Mouse (Mus musculus) Patski (cell line): ENCODE data around the gene Gm19668. TPM values are rescaled to one million over a fixed set of nuclear protein-coding genes. Genes with fewer than 3 reads are reported as not detected.
"Not testable (repeated sequence)": the region's sequence is repeated elsewhere in the genome, so short reads cannot be mapped to it uniquely, and the experiment has no call there.

Source experiments
- ATAC-seq: fragments of 100-300 bp; one replicate; pipeline ENCODE4 v1.8.0; 2021
- CTCF ChIA-PET: fragments of 350-600 bp; sonication (Branson Sonifier 250); formaldehyde crosslinking; loops from one replicate; lab custom pipeline; 2022; ENCODE audit warnings: inconsistent platforms; lab: Charles Lee
- POLR2A ChIA-PET: fragments of 350-600 bp; sonication (Branson Sonifier 250); formaldehyde crosslinking; loops from one replicate; lab custom pipeline; 2022; ENCODE audit warnings: antibody characterized with exemption, inconsistent platforms; lab: Charles Lee
- DNase-seq: peaks from one replicate; pipeline ENCODE4 v3.0.0-alpha.2; 2011; ENCODE audit warnings: low read depth, low spot score
- H3K27me3 ChIP-seq: fragments of 371-371 bp; one replicate; pipeline ENCODE4 v1.5.1; 2021
- CTCF ChIP-seq: fragments of 100-300 bp; IDR thresholded peaks from one replicate; pipeline ENCODE4 v1.5.1; 2021
- in situ Hi-C: fragments of 300-500 bp; cut with MboI; formaldehyde crosslinking; loops from 3 replicates; pipeline ENCODE4 v1.11.1; 2018; ENCODE audit warnings: low pct_unique_long_range_greater_than_20kb, mixed read lengths
- polyA plus RNA-seq: library from polyadenylated mRNA; unstranded; gene quantifications from one replicate; pipeline ENCODE4 v1.2.3, GENCODE M21; 2021

Gm19668 gene
- polyA plus RNA-seq, 1 experiment from 2014 or later: not detected

DNA sequence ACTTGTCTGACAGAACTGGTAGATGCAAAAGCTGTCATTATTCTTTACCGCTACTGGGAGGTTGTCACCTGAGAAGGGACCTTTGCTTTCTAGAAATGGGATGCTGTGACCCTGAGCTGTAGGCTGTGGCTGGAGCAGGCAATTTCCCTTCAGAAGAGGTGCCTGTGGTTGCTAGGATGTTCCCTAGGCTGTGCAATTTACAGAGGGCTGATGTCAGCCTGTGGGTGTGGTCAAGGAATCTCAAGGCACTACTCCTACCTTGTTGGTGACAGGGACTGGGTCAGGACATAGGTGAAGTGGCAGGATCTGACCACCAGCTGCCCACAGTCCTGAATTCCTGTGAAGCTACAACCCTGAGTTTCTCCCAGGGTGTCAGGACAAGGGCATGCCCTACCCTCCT lies 29.2 kb downstream of the Gm19668 start:
- peaks cover 4% of the 10 kb centered on the region for H3K27me3 ChIP-seq
- ChIA-PET POLR2A (no interaction called here), CTCF (no interaction called here)
- TF ChIP-seq CTCF: no peak
- ATAC-seq: no peak
- DNase-seq: no peak
- in situ Hi-C loops: no loop called here

DNA sequence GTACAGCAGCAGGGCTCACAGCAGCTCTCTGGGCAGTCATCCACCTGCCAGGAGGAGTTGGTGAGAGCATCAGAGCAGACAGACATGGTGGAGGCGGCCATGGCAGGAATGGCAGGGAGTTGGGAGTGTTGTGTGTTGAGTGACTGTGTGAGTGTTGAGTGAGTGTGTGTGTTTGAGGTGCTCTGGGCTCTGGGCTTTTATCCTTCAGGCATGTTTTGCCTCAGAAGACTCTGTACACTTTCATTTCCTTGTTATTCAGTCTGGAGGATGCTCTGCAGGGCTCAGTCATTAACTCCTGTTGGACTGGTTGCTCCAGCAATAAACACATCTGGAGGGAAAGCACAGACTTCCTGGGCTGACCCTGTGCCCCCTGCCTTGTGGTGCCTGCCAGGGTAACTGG lies 39.4 kb downstream of the Gm19668 start, which contains the start of gene Gm3233:
Gene Gm3233, minus strand, starts transcription at position 101 of the 400 bp plus-strand sequence.
- ATAC-seq, CTCF ChIA-PET, in situ Hi-C loops, POLR2A ChIA-PET, DNase-seq, H3K27me3 ChIP-seq: not testable (repeated sequence)

DNA sequence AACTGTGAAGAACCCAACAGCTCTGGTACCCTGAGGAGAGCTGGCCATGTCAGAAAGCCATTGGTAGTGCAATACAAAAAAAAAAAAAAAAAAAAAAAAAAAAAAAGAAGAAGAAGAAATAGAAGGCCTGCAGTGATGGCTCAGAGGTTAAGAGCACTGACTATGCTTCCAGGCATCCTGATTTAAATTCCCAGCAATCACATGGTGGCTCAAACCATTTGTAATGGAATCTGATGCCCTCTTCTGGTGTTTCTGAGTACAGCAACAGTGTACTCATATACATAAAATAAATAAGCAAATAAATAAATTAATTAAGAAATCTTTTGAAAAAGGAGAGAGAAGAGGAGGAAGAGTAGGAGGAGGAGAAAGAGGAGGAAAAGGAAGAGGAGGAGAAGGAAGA lies 45.5 kb downstream of the Gm19668 start:
- in situ Hi-C loops: no loop called here
- no peak for TF ChIP-seq CTCF
- peaks cover 5% of the 10 kb centered on the region for H3K27me3 ChIP-seq
- ChIA-PET POLR2A (interaction anchor here (0.7 kb wide), 1 partner anchor 163 kb away, joined by 5 read pairs; no protein-coding TSS in a partner anchor), CTCF (no interaction called here)
- no peak for ATAC-seq
- no peak for DNase-seq

DNA sequence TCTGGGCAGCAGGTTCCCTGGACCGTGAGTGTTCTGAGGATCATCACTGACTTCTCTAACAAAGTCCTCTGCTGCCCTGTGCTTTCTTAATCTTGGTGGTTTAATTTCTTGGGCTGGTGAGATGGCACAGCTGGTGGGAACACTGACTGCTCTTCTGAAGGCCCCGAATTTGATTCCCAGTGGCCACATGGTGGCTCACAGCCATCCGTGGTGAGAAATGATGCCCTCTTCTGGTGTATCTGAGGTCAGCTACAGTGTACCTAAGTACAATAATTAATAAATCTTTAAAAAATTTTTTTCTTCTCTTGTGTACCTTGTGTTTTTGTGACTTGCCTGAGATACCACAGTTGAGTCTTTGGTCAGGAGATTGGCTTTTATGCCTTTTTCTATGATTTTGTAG lies 46.6 kb downstream of the Gm19668 start:
- H3K27me3 ChIP-seq, in situ Hi-C loops, POLR2A ChIA-PET, DNase-seq, CTCF ChIA-PET, ATAC-seq: not testable (repeated sequence)

DNA sequence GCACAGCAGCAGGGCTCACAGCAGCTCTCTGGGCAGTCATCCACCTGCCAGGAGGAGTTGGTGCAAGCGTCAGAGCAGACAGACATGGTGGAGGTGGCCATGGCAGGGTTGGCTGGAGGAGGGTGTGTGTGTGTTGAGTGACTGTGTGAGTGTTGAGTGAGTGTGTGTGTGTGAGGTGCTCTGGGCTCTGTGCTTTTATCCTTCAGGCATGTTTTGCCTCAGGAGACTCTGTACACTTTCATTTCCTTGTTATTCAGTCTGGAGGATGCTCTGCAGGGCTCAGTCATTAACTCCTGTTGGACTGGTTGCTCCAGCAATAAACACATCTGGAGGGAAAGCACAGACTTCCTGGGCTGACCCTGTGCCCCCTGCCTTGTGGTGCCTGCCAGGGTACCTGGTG lies 47.7 kb downstream of the Gm19668 start, which contains the start of gene Gm9736:
Gene Gm9736, minus strand, starts transcription at position 101 of the 400 bp plus-strand sequence.
- H3K27me3 ChIP-seq, CTCF ChIA-PET, in situ Hi-C loops, DNase-seq, POLR2A ChIA-PET, ATAC-seq: not testable (repeated sequence)

DNA sequence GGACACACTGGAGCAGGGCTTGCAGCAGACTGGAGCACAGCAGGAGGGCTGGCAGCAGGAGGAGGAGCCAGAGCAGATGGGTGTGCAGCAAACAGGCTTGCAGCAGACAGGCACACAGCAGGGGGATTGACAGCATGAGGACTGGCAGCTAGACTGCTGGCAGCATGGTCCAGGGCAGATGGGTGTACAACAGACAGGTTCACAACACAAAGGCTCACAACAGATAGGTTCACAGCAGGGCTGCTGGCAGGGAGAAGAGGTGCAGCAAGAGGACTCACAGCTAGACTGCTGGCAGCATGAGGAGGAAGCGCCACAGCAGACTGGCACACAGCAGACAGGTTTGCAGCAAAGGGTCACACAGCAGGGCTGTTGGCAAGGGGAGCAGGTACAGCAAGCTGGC lies 48.2 kb downstream of the Gm19668 start:
- CTCF ChIA-PET, in situ Hi-C loops, DNase-seq: not testable (repeated sequence)

More for the DNA sequence above, 48.2 kb downstream of the Gm19668 start:
- ATAC-seq, POLR2A ChIA-PET, H3K27me3 ChIP-seq: not testable (repeated sequence)

Other genes with a start within 250 kb of the Gm19668 start
- 339 TPM for gene Pttg1ip, start 217.4 kb downstream of the Gm19668 start, polyA plus RNA-seq
- gene Sumo3, start 193.0 kb downstream of the Gm19668 start, polyA plus RNA-seq: 235 TPM
- 5.5 TPM for gene Gm49325, start 192.9 kb downstream of the Gm19668 start, polyA plus RNA-seq
- gene Ube2g2, start 176.9 kb downstream of the Gm19668 start, polyA plus RNA-seq: 67.6 TPM
- not detected for gene Tspear, start 112.6 kb downstream of the Gm19668 start, polyA plus RNA-seq
- not detected for gene Gm19402, start 108.4 kb downstream of the Gm19668 start, polyA plus RNA-seq
- gene Gm9508, start 101.9 kb downstream of the Gm19668 start, polyA plus RNA-seq: not detected
- gene Gm10272, start 92.5 kb downstream of the Gm19668 start, polyA plus RNA-seq: not detected
- not detected for gene Gm10024, start 87.7 kb downstream of the Gm19668 start, polyA plus RNA-seq
- gene Gm10142, start 83.3 kb downstream of the Gm19668 start, polyA plus RNA-seq: not detected
- gene Krtap12-1, start 78.5 kb downstream of the Gm19668 start, polyA plus RNA-seq: not detected
- not detected for gene Gm10100, start 72.6 kb downstream of the Gm19668 start, polyA plus RNA-seq
- not detected for gene Gm18596, start 56.5 kb downstream of the Gm19668 start, polyA plus RNA-seq
- gene Gm9736, start 47.8 kb downstream of the Gm19668 start, polyA plus RNA-seq: not detected
- gene Gm3233, start 39.5 kb downstream of the Gm19668 start, polyA plus RNA-seq: not detected
- gene Gm3238, start 27.8 kb downstream of the Gm19668 start, polyA plus RNA-seq: not detected
- not detected for gene Gm7138, start 22.2 kb downstream of the Gm19668 start, polyA plus RNA-seq
- not detected for gene Gm3250, start 16.6 kb downstream of the Gm19668 start, polyA plus RNA-seq
- gene Gm7137, start 10.9 kb downstream of the Gm19668 start, polyA plus RNA-seq: not detected
- gene Gm9639, start 4.1 kb downstream of the Gm19668 start, polyA plus RNA-seq: not detected
- gene Gm9507, start 12.7 kb upstream of the Gm19668 start, polyA plus RNA-seq: not detected
- not detected for gene Gm2696, start 15.5 kb upstream of the Gm19668 start, polyA plus RNA-seq
- gene Krtap10-4, start 28.0 kb upstream of the Gm19668 start, polyA plus RNA-seq: not detected
- not detected for gene Krtap10-10, start 36.8 kb upstream of the Gm19668 start, polyA plus RNA-seq
- gene Gm36176, start 47.7 kb upstream of the Gm19668 start, polyA plus RNA-seq: not detected
- gene Gm10318, start 53.7 kb upstream of the Gm19668 start, polyA plus RNA-seq: not detected
- gene Gm3285, start 62.8 kb upstream of the Gm19668 start, polyA plus RNA-seq: not detected
- gene Lrrc3, start 103.4 kb upstream of the Gm19668 start, polyA plus RNA-seq: 0.01 TPM
- gene Trpm2, start 171.4 kb upstream of the Gm19668 start, polyA plus RNA-seq: 0.21 TPM
- gene 1810043G02Rik, start 179.4 kb upstream of the Gm19668 start, polyA plus RNA-seq: 38.5 TPM
- 131 TPM for gene Pfkl, start 210.9 kb upstream of the Gm19668 start, polyA plus RNA-seq
- 0.26 TPM for gene Dnmt3l, start 242.8 kb upstream of the Gm19668 start, polyA plus RNA-seq
- gene Aire, start 244.5 kb upstream of the Gm19668 start, polyA plus RNA-seq: 0.13 TPM